Mouse (Mus musculus) embryonic facial prominence, embryonic 10.5 days (tissue): ENCODE measurements at regions not wholly inside any gene's neighbourhood (a gene's known extent, or its start where the extent isn't known, plus 50 kb on each side); places are given as distances from the start of the nearest gene placed in this dataset.

Experiments
- DNase-seq: peaks from one replicate; pipeline ENCODE4 v3.0.0-alpha.2; 2017; ENCODE audit warnings: low spot score
- H3K27ac ChIP-seq: fragments of 300-500 bp; sonication (generic); replicated peaks from 2 replicates; pipeline ENCODE4 v1.5.1; 2016; ENCODE audit warnings: mild to moderate bottlenecking
- H3K27me3 ChIP-seq: fragments of 300-500 bp; sonication (generic); replicated peaks from 2 replicates; pipeline ENCODE4 v1.6.1; 2016; ENCODE audit warnings: low read depth, mild to moderate bottlenecking; ENCODE audit not compliant: poor library complexity, severe bottlenecking
- H3K36me3 ChIP-seq: fragments of 300-500 bp; sonication (generic); replicated peaks from 2 replicates; pipeline ENCODE4 v1.6.1; 2016; ENCODE audit warnings: mild to moderate bottlenecking, moderate library complexity
- H3K4me1 ChIP-seq: fragments of 300-500 bp; sonication (generic); 2 replicates; pipeline ENCODE4 v1.6.1; 2016
- H3K4me3 ChIP-seq: fragments of 300-500 bp; sonication (generic); 2 replicates; pipeline ENCODE4 v1.5.1; 2016; ENCODE audit warnings: mild to moderate bottlenecking, moderate library complexity
- H3K9me3 ChIP-seq: fragments of 300-500 bp; sonication (generic); 2 replicates; pipeline ENCODE4 v1.6.1; 2016; ENCODE audit warnings: mild to moderate bottlenecking
- WGBS: fragments of 180-500 bp; shearing (Covaris S2); methylation state at CpG from one replicate; pipeline ENCODE4 v1.1.7; 2016; 5-methylcytosine and 5-hydroxymethylcytosine counted together

DNA sequence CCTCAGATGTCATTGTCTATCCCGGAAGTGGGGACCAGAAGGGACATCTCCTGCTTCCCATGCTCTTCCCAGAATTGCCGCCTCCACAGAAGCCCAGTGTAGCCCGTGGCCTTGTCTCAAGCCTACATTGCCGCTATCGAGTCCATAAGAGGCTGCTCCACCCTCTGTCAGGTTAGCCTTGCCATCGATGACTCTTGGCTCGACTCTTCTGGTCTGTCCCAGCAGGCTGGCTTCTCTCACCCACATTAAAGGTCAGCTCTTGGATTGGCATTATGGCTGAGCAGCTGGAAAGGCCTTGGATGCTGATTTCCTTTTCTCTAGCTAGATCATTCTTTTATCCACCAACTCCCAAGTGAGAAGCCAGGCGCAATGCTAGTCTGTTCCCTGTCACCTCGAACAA, 98.5 kb upstream of the Cacna1e start:
- Histone ChIP-seq H3K9me3 (no peaks in the 10 kb centered on the region), H3K4me3 (no peak overlapping the region), H3K27me3 (no peaks in the 10 kb centered on the region), H3K36me3 (no peaks in the 10 kb centered on the region), H3K4me1 (peaks cover 17% of the 10 kb centered on the region), H3K27ac (no peak overlapping the region)
- no peak for DNase-seq
- WGBS, result 90% methylated on average over 9 of the region's 9 CpGs

DNA sequence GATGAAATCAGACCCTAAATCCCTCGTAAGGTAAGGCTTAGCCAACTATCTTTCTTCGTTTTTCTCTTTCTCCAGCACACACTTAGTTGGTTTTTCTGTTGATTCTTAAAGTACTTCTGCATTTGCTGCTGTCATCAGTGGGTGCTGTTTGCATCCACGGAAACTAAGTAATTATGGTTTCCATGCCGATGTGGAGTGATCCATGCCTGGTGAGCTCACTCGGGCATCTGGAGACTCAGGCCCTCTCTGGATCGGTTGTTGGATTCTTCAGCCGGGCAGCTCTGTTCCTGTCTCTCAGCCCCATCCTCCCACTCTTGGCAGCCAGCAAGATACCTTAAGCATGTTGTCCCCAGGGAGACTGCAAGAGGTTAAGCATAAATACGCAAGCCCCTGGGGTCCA, 97.4 kb upstream of the Cacna1e start:
- Histone ChIP-seq H3K4me3 (no peak overlapping the region), H3K27me3 (no peaks in the 10 kb centered on the region), H3K27ac (no peak overlapping the region), H3K4me1 (peaks cover 17% of the 10 kb centered on the region), H3K36me3 (no peaks in the 10 kb centered on the region), H3K9me3 (no peaks in the 10 kb centered on the region)
- no peak for DNase-seq
- WGBS, result 83% methylated on average over 8 of the region's 8 CpGs

- no peaks in the 10 kb centered on the region for H3K9me3 ChIP-seq
- no peak for DNase-seq
- no peak overlapping the region for H3K27ac ChIP-seq
- peaks cover 6% of the 10 kb centered on the region; the same call in 1 of the 2 replicates for H3K4me1 ChIP-seq
- no peaks in the 10 kb centered on the region for H3K36me3 ChIP-seq
- 89% methylated on average over 4 of the region's 4 CpGs for WGBS
- H3K4me3 ChIP-seq, result no peak overlapping the region
- no peaks in the 10 kb centered on the region for H3K27me3 ChIP-seq
Measured at GRCm38 (mm10) chr1:154975732-154976131, 91.4 kb upstream of the Cacna1e start.

- Histone ChIP-seq H3K27ac (no peak overlapping the region), H3K9me3 (peaks cover 4% of the 10 kb centered on the region), H3K36me3 (no peaks in the 10 kb centered on the region), H3K4me1 (no peaks in the 10 kb centered on the region), H3K27me3 (no peaks in the 10 kb centered on the region), H3K4me3 (no peak overlapping the region)
- no peak for DNase-seq
- 84% methylated on average over 4 of the region's 4 CpGs for WGBS
Measured at GRCm38 (mm10) chr1:154961271-154961670, 77.0 kb upstream of the Cacna1e start.

DNA sequence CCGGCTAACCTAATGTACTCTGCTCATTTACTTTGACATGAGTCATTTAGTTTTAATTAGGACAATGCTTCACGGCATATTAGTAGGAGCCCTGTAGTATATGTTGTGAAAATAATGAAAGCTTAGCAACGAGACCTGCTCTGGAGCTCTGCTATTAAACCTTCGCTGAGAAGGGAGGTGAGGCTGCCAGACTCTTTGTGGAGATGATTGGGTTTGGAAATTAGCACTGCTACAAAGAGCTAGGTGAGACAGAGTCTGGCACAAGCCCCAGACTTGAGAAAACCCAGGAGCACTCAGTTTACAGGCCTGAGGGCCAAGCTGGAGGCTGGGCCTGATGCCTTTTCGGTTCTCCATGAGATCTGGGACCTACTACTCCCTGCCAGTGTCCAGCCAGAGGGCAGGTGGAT, 72.3 kb upstream of the Cacna1e start:
- H3K9me3 ChIP-seq, result no peaks in the 10 kb centered on the region
- H3K4me1 ChIP-seq, result peaks cover 3% of the 10 kb centered on the region; the same call in 1 of the 2 replicates
- WGBS, result 78% methylated on average over 5 of the region's 5 CpGs
- H3K27me3 ChIP-seq, result no peaks in the 10 kb centered on the region
- no peaks in the 10 kb centered on the region for H3K36me3 ChIP-seq
- DNase-seq, result no peak
- no peak overlapping the region for H3K27ac ChIP-seq
- no peak overlapping the region for H3K4me3 ChIP-seq

DNA sequence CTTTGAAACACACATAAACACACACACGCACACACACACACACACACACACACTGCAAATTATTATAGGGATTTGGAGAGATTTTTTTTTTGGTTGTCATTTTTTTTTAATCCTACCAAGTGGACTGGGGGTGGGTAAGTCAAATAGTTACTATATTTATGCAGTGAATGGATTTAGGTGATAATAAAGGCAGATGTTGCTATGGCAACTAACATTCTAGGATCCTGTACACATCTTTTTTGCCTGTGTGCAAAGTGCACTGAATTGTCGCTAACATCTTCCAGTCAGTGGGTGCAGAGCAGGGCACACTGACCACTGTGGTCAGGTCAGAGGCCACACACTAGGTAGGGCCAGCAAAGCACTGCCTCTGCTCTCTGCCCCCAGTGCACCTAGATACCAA, 68.4 kb upstream of the Cacna1e start:
- WGBS, result 85% methylated on average over 2 of the region's 2 CpGs
- H3K4me1 ChIP-seq, result peaks cover 3% of the 10 kb centered on the region; the same call in 1 of the 2 replicates
- no peaks in the 10 kb centered on the region for H3K9me3 ChIP-seq
- no peaks in the 10 kb centered on the region for H3K27me3 ChIP-seq
- H3K4me3 ChIP-seq, result no peak overlapping the region
- H3K27ac ChIP-seq, result no peak overlapping the region
- no peaks in the 10 kb centered on the region for H3K36me3 ChIP-seq
- no peak for DNase-seq
